ENCODE assay signal across 8 mouse cellular contexts in the genomic region with DNA sequence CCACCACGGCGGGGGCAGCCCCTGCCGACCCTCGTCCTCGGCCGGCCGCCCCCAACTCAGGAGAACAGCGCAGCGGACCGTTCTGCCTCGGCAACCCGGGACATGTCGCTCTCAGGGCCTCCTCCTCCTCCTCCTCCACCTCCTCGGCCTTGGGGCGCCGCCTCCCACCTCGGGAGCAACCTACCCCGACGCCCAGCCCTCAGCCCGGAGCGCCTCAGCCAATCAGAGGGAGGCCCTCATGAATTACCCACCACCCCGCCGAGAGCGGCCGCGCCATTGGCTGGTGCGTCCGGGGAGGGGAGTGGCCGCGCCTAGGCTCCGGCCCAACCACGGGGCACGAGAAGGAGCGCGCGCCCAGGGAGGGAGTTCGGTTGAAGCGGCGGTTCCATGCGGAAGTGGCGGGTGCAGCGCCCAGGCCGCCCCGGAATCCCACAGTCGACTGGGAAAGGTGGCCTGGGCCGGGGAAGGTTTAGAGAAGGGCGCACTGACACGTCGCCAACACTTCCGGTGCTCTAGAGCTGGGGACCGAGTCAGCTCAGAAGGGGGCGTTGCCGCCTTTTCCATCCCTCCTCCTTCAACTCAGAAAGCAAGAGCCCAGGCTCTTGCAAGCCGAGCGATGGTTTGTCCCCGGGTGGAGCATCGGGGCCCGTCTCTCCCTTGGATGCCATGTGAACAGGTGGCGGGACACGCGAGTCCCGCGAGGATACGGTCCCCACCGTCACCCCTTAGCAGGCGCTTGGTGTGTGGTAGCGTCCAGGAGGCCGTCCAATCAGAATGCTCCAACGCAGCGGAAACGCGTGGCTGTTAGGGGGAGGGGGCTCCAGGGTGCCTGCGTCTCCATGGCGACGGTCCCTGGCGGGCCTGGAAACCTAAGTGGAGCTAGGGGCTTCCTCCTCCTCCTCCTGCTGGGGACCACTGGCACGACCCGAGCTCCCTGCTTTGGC. TPM values are rescaled to one million over a fixed set of nuclear protein-coding genes. Genes with fewer than 3 reads are reported as not detected.
A peak's percentile ranks its signal among the peaks of the same experiment; 100 is the strongest.
DNase-seq lines count a peak whose midpoint lies in the region; ATAC-seq and TF ChIP-seq lines count a peak whose summit lies in the region.

A gene (minus strand): TSS at position 140 of the 944 bp plus-strand sequence.

- peaks cover 42% of the 10 kb centered on the region for H3K4me1 ChIP-seq in embryonic facial prominence, embryonic 13.5 days
- H3K4me1 ChIP-seq in heart, adult 2 months (ENCODE audit: control insufficient read depth, insufficient read depth, low read length) = peaks cover 18% of the 10 kb centered on the region
- H3K4me1 ChIP-seq in limb, embryonic 13.5 days = peaks cover 60% of the 10 kb centered on the region
- peaks cover 29% of the 10 kb centered on the region for H3K4me1 ChIP-seq in midbrain, embryonic 16.5 days (ENCODE audit: control insufficient read depth, insufficient read depth, low read length)

- TF ChIP-seq POLR2A in heart, adult 2 months (IDR thresholded peaks at IDR 0.05; ENCODE audit: insufficient read depth, low read depth, low read length) = peak; percentile 88

- no peaks in the 10 kb centered on the region for H3K27me3 ChIP-seq in embryonic facial prominence, embryonic 13.5 days
- H3K27me3 ChIP-seq in heart, adult 2 months (ENCODE audit: control insufficient read depth, insufficient read depth, low read length) = no peaks in the 10 kb centered on the region
- H3K27me3 ChIP-seq in limb, embryonic 13.5 days = no peaks in the 10 kb centered on the region
- H3K27me3 ChIP-seq in midbrain, embryonic 16.5 days (ENCODE audit: control insufficient read depth, insufficient read depth, low read depth, low read length) = no peaks in the 10 kb centered on the region

- DNase-seq in 3134 (ENCODE audit: extremely low read depth, insufficient read length, low spot score) = peak; percentile 97
- peak; percentile 99 for DNase-seq in adrenal gland, postnatal 36 days
- peak; percentile 99 for DNase-seq in heart, adult 2 months
- peak; percentile 98 to 99 for DNase-seq in kidney, adult 8-10 months
- DNase-seq in spleen, postnatal 10 days (ENCODE audit: low spot score in 2 of 2) = peak; percentile 98

- peak within 1 kb of the TSS; percentile 97 for H3K9ac ChIP-seq in embryonic facial prominence, embryonic 13.5 days
- peak within 1 kb of the TSS; percentile 95 for H3K9ac ChIP-seq in heart, adult 2 months (ENCODE audit: low read depth, low read length)
- H3K9ac ChIP-seq in limb, embryonic 13.5 days = peak within 1 kb of the TSS; percentile 98
- H3K9ac ChIP-seq in midbrain, embryonic 16.5 days (ENCODE audit: low read depth, low read length) = peak within 1 kb of the TSS; percentile 97

- peak; percentile 97 for ATAC-seq in embryonic facial prominence, embryonic 13.5 days (ENCODE audit: insufficient number of reproducible peaks, insufficient read depth, low FRiP score, low TSS enrichment, low read depth)
- peak; percentile 96 for ATAC-seq in limb, embryonic 13.5 days (ENCODE audit: low FRiP score, low read depth)
- peak; percentile 98 for ATAC-seq in midbrain, embryonic 16.5 days

- peak within 1 kb of the TSS; percentile 85 for H3K4me3 ChIP-seq in embryonic facial prominence, embryonic 13.5 days
- H3K4me3 ChIP-seq in heart, adult 2 months = peak within 1 kb of the TSS; percentile 88
- peak within 1 kb of the TSS; percentile 98 for H3K4me3 ChIP-seq in limb, embryonic 13.5 days
- peak within 1 kb of the TSS; percentile 94 for H3K4me3 ChIP-seq in midbrain, embryonic 16.5 days (ENCODE audit: low read depth, low read length)

- H3K79me2 ChIP-seq in heart, adult 2 months (replicated peaks; ENCODE audit: control insufficient read depth, insufficient read depth, low read length) = peaks cover 5% of the 10 kb centered on the region

- H3K9me3 ChIP-seq in embryonic facial prominence, embryonic 13.5 days = no peaks in the 10 kb centered on the region
- H3K9me3 ChIP-seq in limb, embryonic 13.5 days = no peaks in the 10 kb centered on the region
- no peaks in the 10 kb centered on the region for H3K9me3 ChIP-seq in midbrain, embryonic 16.5 days (replicated peaks; ENCODE audit: control insufficient read depth, low read length, poor library complexity, severe bottlenecking)

- TF ChIP-seq CTCF in heart, adult 2 months (IDR thresholded peaks at IDR 0.05) = no peak

- H3K4me2 ChIP-seq in embryonic facial prominence, embryonic 13.5 days = peak within 1 kb of the TSS; percentile 79
- peak within 1 kb of the TSS; percentile 88 for H3K4me2 ChIP-seq in limb, embryonic 13.5 days (replicated peaks)
- peak within 1 kb of the TSS; percentile 95 for H3K4me2 ChIP-seq in midbrain, embryonic 16.5 days (ENCODE audit: low read length)

- H3K36me3 ChIP-seq in embryonic facial prominence, embryonic 13.5 days = no peaks in the 10 kb centered on the region
- H3K36me3 ChIP-seq in heart, adult 2 months (ENCODE audit: control insufficient read depth, insufficient read depth, low read length) = no peaks in the 10 kb centered on the region
- H3K36me3 ChIP-seq in limb, embryonic 13.5 days = peaks cover 4% of the 10 kb centered on the region; the same call in 1 of the 2 replicates
- no peaks in the 10 kb centered on the region for H3K36me3 ChIP-seq in midbrain, embryonic 16.5 days (ENCODE audit: control insufficient read depth, insufficient read depth, low read length)

- intact Hi-C loops in heart, adult 2 months (cut with DNase I) = no loop called here

- TF ChIP-seq EP300 in heart, adult 2 months (IDR thresholded peaks at IDR 0.05; ENCODE audit: insufficient read depth, low read depth, low read length) = peak; percentile 21; the same call in 1 of the 2 replicates

- under 1% methylated on average over 64 of the region's 78 CpGs for WGBS in embryonic facial prominence, embryonic 13.5 days
- under 1% methylated on average over 78 of the region's 78 CpGs for WGBS in heart, adult 2 months
- under 1% methylated on average over 69 of the region's 78 CpGs for WGBS in limb, embryonic 13.5 days
- WGBS in midbrain, embryonic 16.5 days = 0% methylated on average over 66 of the region's 78 CpGs

- H3K27ac ChIP-seq in embryonic facial prominence, embryonic 13.5 days = peak within 1 kb of the TSS; percentile 98
- H3K27ac ChIP-seq in heart, adult 2 months = peak within 1 kb of the TSS; percentile 99
- H3K27ac ChIP-seq in limb, embryonic 13.5 days = peak within 1 kb of the TSS; percentile 97
- H3K27ac ChIP-seq in midbrain, embryonic 16.5 days (ENCODE audit: low read length) = peak within 1 kb of the TSS; percentile 100

RNA-seq across cellular contexts. Expression of the gene that starts here (rescaled TPM):
- total RNA-seq in adrenal gland, postnatal 36 days (2021) = 100 to 1,000 TPM; 184 to 197 TPM
- 73.4 and 79.0 TPM in 2 replicates for polyA plus RNA-seq in embryonic facial prominence, embryonic 13.5 days (2015; fragmentation: Nextera tagmentation; extraction: Ambion mirVana)
- total RNA-seq in heart, adult 2 months (2021) = 10 to 100 TPM; 74.6 to 80.6 TPM
- polyA plus RNA-seq in heart, adult 2 months (2012; rRNA removed) = 40.4 and 75.4 TPM in 2 replicates
- polyA plus RNA-seq in limb, embryonic 13.5 days (2015; fragmentation: Nextera tagmentation; extraction: Ambion mirVana) = 66.1 and 78.1 TPM in 2 replicates
- polyA plus RNA-seq in midbrain, embryonic 16.5 days (2015; fragmentation: Nextera tagmentation; extraction: Ambion mirVana) = 22.9 and 25.4 TPM in 2 replicates

Comparison
In these comparisons a context has a peak if more than half of its experiments do, and no peak if none do; other contexts are left out.
1. Peak in every context shown above with its lines: DNase-seq, ATAC-seq, H3K4me3 ChIP-seq and H3K27ac ChIP-seq.